Mouse (Mus musculus) T-helper 17 cell (primary cell): ENCODE measurements at regions not wholly inside any gene's neighbourhood (a gene's known extent, or its start where the extent isn't known, plus 50 kb on each side); places are given as distances from the start of the nearest gene placed in this dataset.

Source experiments
- in situ Hi-C, 2 experiments: fragments of 300-600 bp; cut with MboI, MseI; formaldehyde crosslinking; loops; 1 replicate in 1 of 2; 2 replicates in 1 of 2; pipeline ENCODE4 v1.15.1; 2025; ENCODE audit warnings: high pct_unique_total_duplicates in 2 of 2

GRCm38 (mm10) chr16:77461459-77461858 is 140.4 kb downstream of the Gm11146 start:
- in situ Hi-C loops, result no loop called here

GRCm38 (mm10) chr16:77459651-77460050 is 142.2 kb downstream of the Gm11146 start:
- in situ Hi-C loops, result no loop called here

GRCm38 (mm10) chr16:77444647-77445046 is 157.2 kb downstream of the Gm11146 start:
- in situ Hi-C loops, result no loop called here

- in situ Hi-C loops, result no loop called here
Measured at GRCm38 (mm10) chr16:77444006-77444405, 157.9 kb downstream of the Gm11146 start.

GRCm38 (mm10) chr16:77443318-77443717 is 158.6 kb downstream of the Gm11146 start:
- in situ Hi-C loops, result no loop called here

- in situ Hi-C loops, result no loop called here
Measured at GRCm38 (mm10) chr16:77442866-77443265, 159.0 kb downstream of the Gm11146 start.

- in situ Hi-C loops, result no loop called here
Measured at GRCm38 (mm10) chr16:77431345-77431744, 170.5 kb downstream of the Gm11146 start.

- in situ Hi-C loops, result loop anchor here in 1 of 2 experiments (10.0 kb wide), 1 partner anchor 1768 kb away; no protein-coding TSS in a partner anchor
Measured at GRCm38 (mm10) chr16:77422385-77423363, 179.2 kb downstream of the Gm11146 start.

- in situ Hi-C loops, result loop anchor here in 1 of 2 experiments (10.0 kb wide), 1 partner anchor 1767 kb away; no protein-coding TSS in a partner anchor
Measured at GRCm38 (mm10) chr16:77421591-77422024, 180.3 kb downstream of the Gm11146 start.

GRCm38 (mm10) chr16:77421001-77421400 is 180.9 kb downstream of the Gm11146 start:
- in situ Hi-C loops, result loop anchor here in 1 of 2 experiments (10.0 kb wide), 1 partner anchor 1766 kb away; no protein-coding TSS in a partner anchor

- in situ Hi-C loops, result loop anchor here in 1 of 2 experiments (10.0 kb wide), 1 partner anchor 1765 kb away; no protein-coding TSS in a partner anchor
Measured at GRCm38 (mm10) chr16:77420136-77420860, 181.6 kb downstream of the Gm11146 start.

- in situ Hi-C loops, result no loop called here
Measured at GRCm38 (mm10) chr16:77419116-77419735, 182.7 kb downstream of the Gm11146 start.

GRCm38 (mm10) chr16:77418486-77418885 is 183.4 kb downstream of the Gm11146 start:
- in situ Hi-C loops, result no loop called here

GRCm38 (mm10) chr16:77417791-77418190 is 184.1 kb downstream of the Gm11146 start:
- in situ Hi-C loops, result no loop called here

GRCm38 (mm10) chr16:77414562-77414961 is 187.3 kb downstream of the Gm11146 start:
- in situ Hi-C loops, result no loop called here

GRCm38 (mm10) chr16:77409168-77409567 is 192.7 kb downstream of the Gm11146 start:
- in situ Hi-C loops, result no loop called here

- in situ Hi-C loops, result no loop called here
Measured at GRCm38 (mm10) chr16:77406999-77407398, 194.9 kb downstream of the Gm11146 start.

GRCm38 (mm10) chr16:77405859-77406258 is 196.0 kb downstream of the Gm11146 start:
- in situ Hi-C loops, result no loop called here

- in situ Hi-C loops, result no loop called here
Measured at GRCm38 (mm10) chr16:77405181-77405818, 196.6 kb downstream of the Gm11146 start.

- in situ Hi-C loops, result no loop called here
Measured at GRCm38 (mm10) chr16:77402711-77403280, 199.1 kb downstream of the Gm11146 start.
